Mouse (Mus musculus): ENCODE results near the gene Tpp2. TPM values are rescaled to one million over a fixed set of nuclear protein-coding genes. Genes with fewer than 3 reads are reported as not detected.
A peak's percentile ranks its signal among the peaks of the same experiment; 100 is the strongest.
"Not testable (repeated sequence)": the region's sequence is repeated elsewhere in the genome, so short reads cannot be mapped to it uniquely, and the experiment has no call there.

Tpp2 gene
- polyA plus RNA-seq (2015; fragmentation: Nextera tagmentation; extraction: Ambion mirVana): 50.7 and 51.0 TPM in 2 replicates

GRCm38 (mm10) chr1:43933488-43934415, at the start of gene Tpp2:
Tpp2 (plus strand) TSS chr1:43933647.
- no peaks in the 10 kb centered on the region for H3K9me3 ChIP-seq (replicated peaks; ENCODE audit: control insufficient read depth, low read length)
- H3K27ac ChIP-seq (ENCODE audit: low read length): peak within 1 kb of the TSS; percentile 98
- peak within 1 kb of the TSS; percentile 89 for H3K4me3 ChIP-seq (ENCODE audit: low read length)
- H3K36me3 ChIP-seq (ENCODE audit: control insufficient read depth, insufficient read depth): no peaks in the 10 kb centered on the region
- no peaks in the 10 kb centered on the region for H3K27me3 ChIP-seq (ENCODE audit: control insufficient read depth, insufficient read depth, low read length)
- under 1% methylated on average over 81 of the region's 81 CpGs for WGBS
- peaks cover 11% of the 10 kb centered on the region for H3K4me1 ChIP-seq (ENCODE audit: control insufficient read depth, insufficient read depth, low read length)
- peak within 1 kb of the TSS; percentile 69 for H3K4me2 ChIP-seq (ENCODE audit: low read depth, low read length)
- peak; percentile 100 for ATAC-seq (replicated peaks; ENCODE audit: extremely low read depth, insufficient read depth, low FRiP score)
- peak within 1 kb of the TSS; percentile 94 for H3K9ac ChIP-seq (ENCODE audit: low read length)

DNA sequence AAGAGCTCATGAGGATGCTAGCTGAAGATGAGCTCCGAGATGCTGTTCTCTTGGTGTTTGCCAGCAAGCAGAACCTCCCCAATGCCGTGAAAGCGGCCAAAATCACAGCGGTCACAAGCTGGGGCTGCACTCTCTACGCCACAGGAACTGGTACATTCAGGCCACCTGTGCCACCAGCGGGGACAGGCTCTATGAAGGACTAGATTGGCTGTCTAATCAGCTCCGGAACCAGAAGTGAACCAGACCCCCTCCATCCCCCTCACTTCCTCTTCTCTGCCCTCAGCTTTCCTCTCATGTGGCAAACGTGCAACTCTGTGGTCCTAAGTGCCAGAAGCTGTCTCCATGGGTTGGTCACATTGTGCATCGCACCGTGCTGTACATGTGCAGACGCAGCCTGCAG, 45.1 kb upstream of the Tpp2 start:
- WGBS: 76% methylated on average over 11 of the region's 11 CpGs
- not testable (repeated sequence) for H3K36me3 ChIP-seq (ENCODE audit: control insufficient read depth, insufficient read depth); H3K4me1 ChIP-seq (ENCODE audit: control insufficient read depth, insufficient read depth, low read length); H3K4me2 ChIP-seq (ENCODE audit: low read depth, low read length); H3K27ac ChIP-seq (ENCODE audit: low read length); H3K27me3 ChIP-seq (ENCODE audit: control insufficient read depth, insufficient read depth, low read length); H3K9me3 ChIP-seq (replicated peaks; ENCODE audit: control insufficient read depth, low read length); ATAC-seq (replicated peaks; ENCODE audit: extremely low read depth, insufficient read depth, low FRiP score); H3K9ac ChIP-seq (ENCODE audit: low read length); H3K4me3 ChIP-seq (ENCODE audit: low read length)

DNA sequence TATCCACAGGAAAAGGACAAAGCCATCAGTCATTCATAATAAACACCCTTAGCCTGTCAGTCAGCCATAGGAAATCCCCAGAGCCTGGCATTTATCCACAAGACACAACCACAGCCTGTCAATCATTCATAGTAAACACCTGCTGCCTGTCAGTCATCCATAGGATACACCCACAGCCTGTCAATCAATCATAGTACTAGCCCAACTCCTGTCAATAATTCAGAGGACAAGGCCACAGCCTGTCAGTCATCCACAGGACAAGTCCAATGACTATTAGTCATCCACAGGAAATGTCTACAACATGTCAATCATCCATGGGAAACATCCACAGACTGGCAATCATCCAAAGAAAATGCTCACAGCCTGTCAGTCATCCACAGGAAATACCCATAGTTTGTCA, 37.7 kb upstream of the Tpp2 start:
- no peak overlapping the region for H3K4me2 ChIP-seq (ENCODE audit: low read depth, low read length)
- no peak overlapping the region for H3K9ac ChIP-seq (ENCODE audit: low read length)
- H3K9me3 ChIP-seq (replicated peaks; ENCODE audit: control insufficient read depth, low read length): no peaks in the 10 kb centered on the region
- no peak overlapping the region for H3K27ac ChIP-seq (ENCODE audit: low read length)
- H3K4me3 ChIP-seq (ENCODE audit: low read length): no peak overlapping the region
- no peaks in the 10 kb centered on the region for H3K36me3 ChIP-seq (ENCODE audit: control insufficient read depth, insufficient read depth)
- peaks cover 4% of the 10 kb centered on the region; the same call in 1 of the 2 replicates for H3K4me1 ChIP-seq (ENCODE audit: control insufficient read depth, insufficient read depth, low read length)
- ATAC-seq (replicated peaks; ENCODE audit: extremely low read depth, insufficient read depth, low FRiP score): no peak
- no peaks in the 10 kb centered on the region for H3K27me3 ChIP-seq (ENCODE audit: control insufficient read depth, insufficient read depth, low read length)

DNA sequence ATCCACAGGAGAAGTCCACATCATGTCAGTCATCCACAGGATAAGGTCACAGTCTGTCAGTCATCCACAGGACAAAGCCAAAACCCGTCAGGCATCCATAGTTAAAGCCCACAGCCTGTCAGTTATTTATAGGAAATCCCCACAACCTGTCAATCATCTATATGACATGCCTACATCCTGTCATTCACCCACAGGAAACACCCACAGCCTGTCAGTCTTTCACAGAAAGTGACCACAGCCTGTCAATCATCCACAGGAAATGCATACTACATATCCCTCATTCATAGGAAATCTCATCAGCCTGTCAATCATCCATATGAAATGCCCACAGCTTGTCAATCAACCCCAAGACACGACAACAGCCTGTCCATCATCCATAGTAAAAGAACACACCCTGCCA, 36.3 kb upstream of the Tpp2 start:
- Histone ChIP-seq H3K4me3 (ENCODE audit: low read length) (no peak overlapping the region), H3K9ac (ENCODE audit: low read length) (no peak overlapping the region), H3K4me2 (ENCODE audit: low read depth, low read length) (no peak overlapping the region), H3K27me3 (ENCODE audit: control insufficient read depth, insufficient read depth, low read length) (no peaks in the 10 kb centered on the region), H3K27ac (ENCODE audit: low read length) (no peak overlapping the region), H3K4me1 (ENCODE audit: control insufficient read depth, insufficient read depth, low read length) (peaks cover 4% of the 10 kb centered on the region; the same call in 1 of the 2 replicates), H3K9me3 (replicated peaks; ENCODE audit: control insufficient read depth, low read length) (no peaks in the 10 kb centered on the region), H3K36me3 (ENCODE audit: control insufficient read depth, insufficient read depth) (no peaks in the 10 kb centered on the region)
- ATAC-seq (replicated peaks; ENCODE audit: extremely low read depth, insufficient read depth, low FRiP score): no peak
- 68% methylated on average over 2 of the region's 2 CpGs for WGBS

DNA sequence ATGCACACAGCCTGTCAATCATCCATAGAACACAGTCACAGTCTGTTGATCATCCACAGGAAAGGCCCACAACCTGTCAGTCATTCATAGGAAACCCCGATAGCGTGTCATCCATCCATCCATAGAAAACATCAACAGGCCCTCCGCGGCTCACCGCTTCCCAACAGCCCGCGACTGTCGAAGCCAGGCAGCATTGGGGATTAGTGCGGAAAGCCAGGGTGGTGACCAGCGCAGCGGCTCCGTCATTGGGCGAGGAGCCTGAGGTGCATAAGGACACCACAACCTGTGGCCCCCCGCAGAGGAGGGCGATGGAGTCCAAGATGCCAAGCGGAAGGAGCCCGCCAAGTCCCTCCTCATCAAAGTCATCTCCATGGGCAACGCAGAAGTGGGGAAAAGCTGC, 35.5 kb upstream of the Tpp2 start:
- WGBS: 79% methylated on average over 18 of the region's 18 CpGs
- no peak overlapping the region for H3K27ac ChIP-seq (ENCODE audit: low read length)
- no peaks in the 10 kb centered on the region for H3K9me3 ChIP-seq (replicated peaks; ENCODE audit: control insufficient read depth, low read length)
- no peak for ATAC-seq (replicated peaks; ENCODE audit: extremely low read depth, insufficient read depth, low FRiP score)
- H3K36me3 ChIP-seq (ENCODE audit: control insufficient read depth, insufficient read depth): no peaks in the 10 kb centered on the region
- no peak overlapping the region for H3K9ac ChIP-seq (ENCODE audit: low read length)
- H3K4me3 ChIP-seq (ENCODE audit: low read length): no peak overlapping the region
- no peak overlapping the region for H3K4me2 ChIP-seq (ENCODE audit: low read depth, low read length)
- H3K4me1 ChIP-seq (ENCODE audit: control insufficient read depth, insufficient read depth, low read length): peaks cover 4% of the 10 kb centered on the region; the same call in 1 of the 2 replicates
- no peaks in the 10 kb centered on the region for H3K27me3 ChIP-seq (ENCODE audit: control insufficient read depth, insufficient read depth, low read length)

- Histone ChIP-seq H3K9ac (ENCODE audit: low read length) (peak overlapping the region; percentile 63), H3K4me1 (ENCODE audit: control insufficient read depth, insufficient read depth, low read length) (peaks cover 4% of the 10 kb centered on the region; the same call in 1 of the 2 replicates), H3K4me2 (ENCODE audit: low read depth, low read length) (peak overlapping the region; percentile 70), H3K36me3 (ENCODE audit: control insufficient read depth, insufficient read depth) (no peaks in the 10 kb centered on the region), H3K27ac (ENCODE audit: low read length) (no peak overlapping the region), H3K27me3 (ENCODE audit: control insufficient read depth, insufficient read depth, low read length) (no peaks in the 10 kb centered on the region), H3K4me3 (ENCODE audit: low read length) (peak overlapping the region; percentile 42), H3K9me3 (replicated peaks; ENCODE audit: control insufficient read depth, low read length) (no peaks in the 10 kb centered on the region)
- no peak for ATAC-seq (replicated peaks; ENCODE audit: extremely low read depth, insufficient read depth, low FRiP score)
- WGBS: 18% methylated on average over 18 of the region's 18 CpGs
Observed at GRCm38 (mm10) chr1:43898991-43899714, 34.3 kb upstream of the Tpp2 start.

- Histone ChIP-seq H3K4me2 (ENCODE audit: low read depth, low read length) (no peak overlapping the region), H3K27ac (ENCODE audit: low read length) (no peak overlapping the region), H3K4me1 (ENCODE audit: control insufficient read depth, insufficient read depth, low read length) (peaks cover 4% of the 10 kb centered on the region; the same call in 1 of the 2 replicates), H3K9me3 (replicated peaks; ENCODE audit: control insufficient read depth, low read length) (no peaks in the 10 kb centered on the region), H3K36me3 (ENCODE audit: control insufficient read depth, insufficient read depth) (no peaks in the 10 kb centered on the region), H3K4me3 (ENCODE audit: low read length) (no peak overlapping the region), H3K27me3 (ENCODE audit: control insufficient read depth, insufficient read depth, low read length) (no peaks in the 10 kb centered on the region), H3K9ac (ENCODE audit: low read length) (no peak overlapping the region)
- no peak for ATAC-seq (replicated peaks; ENCODE audit: extremely low read depth, insufficient read depth, low FRiP score)
- WGBS: 54% methylated on average over 1 of the region's 1 CpGs
Observed at GRCm38 (mm10) chr1:43902417-43902816, 31.0 kb upstream of the Tpp2 start.

GRCm38 (mm10) chr1:43902855-43903254, 30.6 kb upstream of the Tpp2 start:
- WGBS: 65% methylated on average over 4 of the region's 4 CpGs
- H3K27ac ChIP-seq (ENCODE audit: low read length): no peak overlapping the region
- H3K9me3 ChIP-seq (replicated peaks; ENCODE audit: control insufficient read depth, low read length): no peaks in the 10 kb centered on the region
- no peak overlapping the region for H3K9ac ChIP-seq (ENCODE audit: low read length)
- no peaks in the 10 kb centered on the region for H3K36me3 ChIP-seq (ENCODE audit: control insufficient read depth, insufficient read depth)
- no peak for ATAC-seq (replicated peaks; ENCODE audit: extremely low read depth, insufficient read depth, low FRiP score)
- no peak overlapping the region for H3K4me3 ChIP-seq (ENCODE audit: low read length)
- no peak overlapping the region for H3K4me2 ChIP-seq (ENCODE audit: low read depth, low read length)
- peaks cover 4% of the 10 kb centered on the region; the same call in 1 of the 2 replicates for H3K4me1 ChIP-seq (ENCODE audit: control insufficient read depth, insufficient read depth, low read length)
- no peaks in the 10 kb centered on the region for H3K27me3 ChIP-seq (ENCODE audit: control insufficient read depth, insufficient read depth, low read length)

DNA sequence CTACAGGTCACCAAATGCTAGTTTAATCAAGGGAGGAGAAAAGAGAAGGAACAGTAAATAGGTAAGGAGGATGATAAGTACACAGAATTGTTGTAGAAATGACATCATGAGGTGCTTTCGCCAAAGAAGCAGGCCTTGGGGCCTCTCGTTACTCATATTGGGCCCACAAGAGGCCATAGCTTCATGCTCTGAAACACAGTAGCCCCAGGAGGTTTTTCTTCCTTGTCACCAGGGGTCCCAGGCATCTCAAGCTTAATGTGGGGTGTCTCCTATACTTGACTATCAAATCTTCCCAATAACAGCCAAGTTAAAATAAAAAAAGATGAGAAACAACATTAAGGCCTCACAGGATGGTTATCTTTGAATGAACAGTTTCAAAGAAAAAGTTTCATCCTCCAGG, 18.0 kb upstream of the Tpp2 start:
- 69% methylated on average over 2 of the region's 2 CpGs for WGBS

More for the DNA sequence above, 18.0 kb upstream of the Tpp2 start:
- Histone ChIP-seq H3K27ac (ENCODE audit: low read length) (no peak overlapping the region), H3K36me3 (ENCODE audit: control insufficient read depth, insufficient read depth) (no peaks in the 10 kb centered on the region), H3K4me2 (ENCODE audit: low read depth, low read length) (no peak overlapping the region), H3K27me3 (ENCODE audit: control insufficient read depth, insufficient read depth, low read length) (no peaks in the 10 kb centered on the region), H3K4me3 (ENCODE audit: low read length) (no peak overlapping the region), H3K9me3 (replicated peaks; ENCODE audit: control insufficient read depth, low read length) (no peaks in the 10 kb centered on the region), H3K9ac (ENCODE audit: low read length) (no peak overlapping the region), H3K4me1 (ENCODE audit: control insufficient read depth, insufficient read depth, low read length) (no peaks in the 10 kb centered on the region)
- no peak for ATAC-seq (replicated peaks; ENCODE audit: extremely low read depth, insufficient read depth, low FRiP score)
